Mouse (Mus musculus) neural tube, embryonic 13.5 days (tissue): Measurements from ENCODE around the gene Cnga4. TPM values are rescaled to one million over a fixed set of nuclear protein-coding genes. Genes with fewer than 3 reads are reported as not detected.
"Not testable (repeated sequence)": the region's sequence is repeated elsewhere in the genome, so short reads cannot be mapped to it uniquely, and the experiment has no call there.

Source experiments
- ATAC-seq: fragments of 200-750 bp; cut with Nextera tagmentation; 2 replicates; pipeline ENCODE4 v1.8.0; 2017; ENCODE audit warnings: low read depth, mild to moderate bottlenecking, moderate TSS enrichment, moderate library complexity
- H3K27ac ChIP-seq: fragments of 300-500 bp; sonication (generic); replicated peaks from 2 replicates; pipeline ENCODE4 v1.5.1; 2015; ENCODE audit warnings: moderate library complexity, mild to moderate bottlenecking, inconsistent platforms
- H3K27me3 ChIP-seq: fragments of 300-500 bp; sonication (generic); 2 replicates; pipeline ENCODE4 v1.6.1; 2015; ENCODE audit warnings: mild to moderate bottlenecking, inconsistent platforms
- H3K36me3 ChIP-seq: fragments of 300-500 bp; sonication (generic); 2 replicates; pipeline ENCODE4 v1.6.1; 2015; ENCODE audit warnings: mild to moderate bottlenecking, inconsistent platforms
- H3K4me1 ChIP-seq: fragments of 300-500 bp; sonication (generic); replicated peaks from 2 replicates; pipeline ENCODE4 v1.6.1; 2015; ENCODE audit warnings: inconsistent platforms
- H3K4me2 ChIP-seq: fragments of 300-500 bp; sonication (generic); 2 replicates; pipeline ENCODE4 v1.6.1; 2015; ENCODE audit warnings: inconsistent platforms, mild to moderate bottlenecking, moderate library complexity
- H3K4me3 ChIP-seq: fragments of 300-500 bp; sonication (generic); 2 replicates; pipeline ENCODE4 v1.5.1; 2015; ENCODE audit warnings: mild to moderate bottlenecking, inconsistent platforms
- H3K9ac ChIP-seq: fragments of 300-500 bp; sonication (generic); 2 replicates; pipeline ENCODE4 v1.6.1; 2015; ENCODE audit warnings: moderate library complexity, mild to moderate bottlenecking, inconsistent platforms
- H3K9me3 ChIP-seq: fragments of 300-500 bp; sonication (generic); 2 replicates; pipeline ENCODE4 v1.6.1; 2016; ENCODE audit warnings: inconsistent platforms
- WGBS: fragments of 180-500 bp; shearing (Covaris S2); methylation state at CpG from one replicate; pipeline ENCODE4 v1.1.7; 2015; 5-methylcytosine and 5-hydroxymethylcytosine counted together
- polyA plus RNA-seq: library from polyadenylated mRNA; unstranded; fragments of >200 nt; fragmentation: Nextera tagmentation; extraction: Ambion mirVana; gene quantifications from 2 replicates; pipeline ENCODE4 v1.2.1, GENCODE M21; 2015

The Cnga4 gene
- polyA plus RNA-seq, 1 experiment from 2014 or later: 0.20 TPM

- Histone ChIP-seq H3K4me1 (0 out of 2 replicates have a peak, but pooled peaks cover 8% of the 10 kb centered on the region), H3K9ac (no peak overlapping the region), H3K27me3 (no peaks in the 10 kb centered on the region), H3K36me3 (peaks cover 55% of the 10 kb centered on the region), H3K27ac (no peak overlapping the region), H3K4me3 (no peak overlapping the region), H3K9me3 (no peaks in the 10 kb centered on the region), H3K4me2 (no peak overlapping the region)
- no peak for ATAC-seq
- WGBS: 99% methylated on average over 2 of the region's 2 CpGs
Measured at GRCm38 (mm10) chr7:105390236-105390635, 14.1 kb upstream of the Cnga4 start.

- Histone ChIP-seq H3K4me1 (peaks cover 28% of the 10 kb centered on the region), H3K9ac (no peak overlapping the region), H3K27me3 (no peaks in the 10 kb centered on the region), H3K36me3 (peaks cover 15% of the 10 kb centered on the region), H3K27ac (no peak overlapping the region), H3K4me3 (no peak overlapping the region), H3K9me3 (no peaks in the 10 kb centered on the region), H3K4me2 (no peak overlapping the region)
- no peak for ATAC-seq
- 80% methylated on average over 1 of the region's 1 CpGs for WGBS
Measured at GRCm38 (mm10) chr7:105394606-105395005, 9.8 kb upstream of the Cnga4 start.

- Histone ChIP-seq H3K27ac (no peak overlapping the region), H3K4me1 (peaks cover 28% of the 10 kb centered on the region)
Measured at GRCm38 (mm10) chr7:105395131-105395820, 9.1 kb upstream of the Cnga4 start.

GRCm38 (mm10) chr7:105396126-105396525 is 8.2 kb upstream of the Cnga4 start:
- no peak overlapping the region for H3K27ac ChIP-seq
- H3K9ac ChIP-seq: no peak overlapping the region
- no peak overlapping the region for H3K4me2 ChIP-seq
- H3K4me1 ChIP-seq: peaks cover 34% of the 10 kb centered on the region
- H3K4me3 ChIP-seq: no peak overlapping the region
- no peaks in the 10 kb centered on the region for H3K9me3 ChIP-seq
- no peak for ATAC-seq
- H3K36me3 ChIP-seq: peaks cover 9% of the 10 kb centered on the region; the same call in 1 of the 2 replicates
- no peaks in the 10 kb centered on the region for H3K27me3 ChIP-seq

More at GRCm38 (mm10) chr7:105395131-105395820, 9.1 kb upstream of the Cnga4 start:
- Histone ChIP-seq H3K4me3 (no peak overlapping the region), H3K36me3 (peaks cover 9% of the 10 kb centered on the region; the same call in 1 of the 2 replicates), H3K9ac (no peak overlapping the region), H3K27me3 (no peaks in the 10 kb centered on the region), H3K4me2 (no peak overlapping the region), H3K9me3 (no peaks in the 10 kb centered on the region)
- no peak for ATAC-seq

- Histone ChIP-seq H3K4me3 (peak overlapping the region; percentile 72), H3K9me3 (no peaks in the 10 kb centered on the region), H3K27ac (peak overlapping the region; percentile 61), H3K27me3 (no peaks in the 10 kb centered on the region), H3K9ac (peak overlapping the region; percentile 91), H3K36me3 (no peaks in the 10 kb centered on the region; the same call in 1 of the 2 replicates), H3K4me2 (peak overlapping the region; percentile 92), H3K4me1 (peaks cover 32% of the 10 kb centered on the region)
- peak; percentile 59 for ATAC-seq
- WGBS: 1% methylated on average over 25 of the region's 25 CpGs
Measured at GRCm38 (mm10) chr7:105399058-105399934, 5.1 kb upstream of the Cnga4 start.

GRCm38 (mm10) chr7:105399935-105400624 is 4.3 kb upstream of the Cnga4 start, which contains the start of gene Fam160a2:
Gene Fam160a2, minus strand, starts transcription at chr7:105400054.
- Histone ChIP-seq H3K27me3 (no peaks in the 10 kb centered on the region), H3K9ac (peak within 1 kb of the TSS; percentile 91), H3K36me3 (no peaks in the 10 kb centered on the region; the same call in 1 of the 2 replicates), H3K27ac (peak within 1 kb of the TSS; percentile 87), H3K4me2 (peak within 1 kb of the TSS; percentile 92), H3K9me3 (no peaks in the 10 kb centered on the region), H3K4me1 (peaks cover 28% of the 10 kb centered on the region), H3K4me3 (peak within 1 kb of the TSS; percentile 72)
- ATAC-seq: peak; percentile 99
- under 1% methylated on average over 52 of the region's 55 CpGs for WGBS

- H3K4me3 ChIP-seq: no peak overlapping the region
- no peak overlapping the region for H3K27ac ChIP-seq
- H3K4me1 ChIP-seq: no peaks in the 10 kb centered on the region
- no peaks in the 10 kb centered on the region for H3K36me3 ChIP-seq
- H3K27me3 ChIP-seq: no peaks in the 10 kb centered on the region
- WGBS: 77% methylated on average over 1 of the region's 1 CpGs
- no peak overlapping the region for H3K9ac ChIP-seq
- H3K9me3 ChIP-seq: no peaks in the 10 kb centered on the region
- no peak overlapping the region for H3K4me2 ChIP-seq
- no peak for ATAC-seq
Measured at GRCm38 (mm10) chr7:105406322-105406721, 2.0 kb downstream of the Cnga4 start.

- ATAC-seq: not testable (repeated sequence)
Measured at GRCm38 (mm10) chr7:105411874-105412632, 7.7 kb downstream of the Cnga4 start.

GRCm38 (mm10) chr7:105414385-105414784 is 10.0 kb downstream of the Cnga4 start:
- WGBS: 68% methylated on average over 6 of the region's 6 CpGs
- no peak overlapping the region for H3K4me2 ChIP-seq
- no peaks in the 10 kb centered on the region for H3K4me1 ChIP-seq
- H3K36me3 ChIP-seq: no peaks in the 10 kb centered on the region
- no peak overlapping the region for H3K4me3 ChIP-seq
- ATAC-seq: no peak
- no peak overlapping the region for H3K27ac ChIP-seq
- H3K27me3 ChIP-seq: no peaks in the 10 kb centered on the region
- H3K9ac ChIP-seq: peak overlapping the region; percentile 41; the same call in 1 of the 2 replicates
- no peaks in the 10 kb centered on the region for H3K9me3 ChIP-seq

More at GRCm38 (mm10) chr7:105411874-105412632, 7.7 kb downstream of the Cnga4 start:
- not testable (repeated sequence) for H3K4me1 ChIP-seq, H3K4me3 ChIP-seq, H3K27ac ChIP-seq, H3K9ac ChIP-seq, H3K36me3 ChIP-seq, H3K9me3 ChIP-seq, H3K4me2 ChIP-seq, H3K27me3 ChIP-seq
- WGBS: 60% methylated on average over 8 of the region's 8 CpGs

GRCm38 (mm10) chr7:105416529-105416928 is 12.2 kb downstream of the Cnga4 start:
- Histone ChIP-seq H3K4me3 (no peak overlapping the region), H3K4me1 (no peaks in the 10 kb centered on the region), H3K36me3 (no peaks in the 10 kb centered on the region), H3K27me3 (no peaks in the 10 kb centered on the region), H3K9me3 (no peaks in the 10 kb centered on the region), H3K9ac (no peak overlapping the region), H3K4me2 (no peak overlapping the region), H3K27ac (no peak overlapping the region)
- 91% methylated on average over 7 of the region's 7 CpGs for WGBS
- ATAC-seq: no peak

- Histone ChIP-seq H3K27me3 (no peaks in the 10 kb centered on the region), H3K9me3 (no peaks in the 10 kb centered on the region), H3K4me2 (no peak overlapping the region), H3K36me3 (no peaks in the 10 kb centered on the region), H3K27ac (no peak overlapping the region), H3K9ac (no peak overlapping the region), H3K4me3 (no peak overlapping the region), H3K4me1 (no peaks in the 10 kb centered on the region)
- no peak for ATAC-seq
- WGBS: 81% methylated on average over 5 of the region's 5 CpGs
Measured at GRCm38 (mm10) chr7:105418106-105418505, 13.7 kb downstream of the Cnga4 start.
